Mouse (Mus musculus): ENCODE measurements around the gene Tma7. TPM values are rescaled to one million over a fixed set of nuclear protein-coding genes. Genes with fewer than 3 reads are reported as not detected.

Tma7 gene
- not detected in 2 replicates for polyA plus RNA-seq (2012; ENCODE audit: insufficient read depth, insufficient read length, low replicate concordance, missing spikeins)

DNA sequence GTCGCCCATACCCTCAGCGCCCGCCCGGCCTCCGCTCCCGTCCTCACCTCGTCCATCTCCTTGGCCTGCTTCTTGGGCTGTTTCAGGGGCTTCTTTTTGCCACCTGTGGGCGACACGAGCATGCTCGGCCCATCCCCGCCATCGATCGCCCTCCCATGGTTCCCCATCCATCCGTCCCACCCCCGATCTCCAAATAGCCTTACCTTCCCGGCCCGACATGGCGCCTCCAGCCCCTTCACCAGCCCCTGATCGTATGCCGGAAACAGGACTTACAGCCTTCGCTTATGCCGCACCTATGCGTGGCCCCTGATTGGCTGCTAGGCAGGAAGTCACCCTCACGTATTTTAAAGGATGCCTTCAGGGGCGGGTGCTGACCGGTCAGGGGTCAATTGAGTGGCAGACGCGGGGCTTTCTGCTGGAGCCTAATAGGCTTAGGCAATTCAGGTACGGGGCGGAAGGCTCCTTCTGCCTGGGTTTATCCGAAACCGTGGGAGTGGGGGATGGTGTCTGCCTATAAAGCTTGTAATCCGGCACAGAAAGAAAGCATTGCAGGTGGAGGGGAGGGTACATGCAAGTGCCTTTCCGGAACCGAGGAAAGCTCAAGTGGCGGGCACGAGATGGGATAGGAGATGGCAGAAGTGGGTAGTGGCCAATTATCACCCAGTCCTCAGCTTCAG lies at the start of gene Tma7, which contains the start of gene Ccdc51:
Tma7 (minus strand) TSS at position 464 of the 677 bp plus-strand sequence.
Ccdc51 (plus strand) TSS at position 370 of the 677 bp plus-strand sequence.
- Histone ChIP-seq H3K4me3 (ENCODE audit: insufficient read depth, low read depth, low read length) (peak within 1 kb of the TSS; percentile 90), H3K27ac (ENCODE audit: insufficient read depth, low read depth, low read length) (peak within 1 kb of the TSS; percentile 38), H3K4me1 (ENCODE audit: control insufficient read depth, insufficient read depth, low read length) (peaks cover 3% of the 10 kb centered on the region)
- under 1% methylated on average over 37 of the region's 37 CpGs for WGBS
- TF ChIP-seq CTCF (IDR thresholded peaks at IDR 0.05; ENCODE audit: insufficient read depth, low read depth, low read length) = no peak
- peak; percentile 39 for TF ChIP-seq POLR2A (IDR thresholded peaks at IDR 0.05; ENCODE audit: insufficient read depth, low read depth, low read length)

GRCm38 (mm10) chr9:109130076-109130475 lies 47.7 kb upstream of the Tma7 start:
- TF ChIP-seq POLR2A (IDR thresholded peaks at IDR 0.05; ENCODE audit: insufficient read depth, low read depth, low read length) (no peak), CTCF (IDR thresholded peaks at IDR 0.05; ENCODE audit: insufficient read depth, low read depth, low read length) (no peak)
- Histone ChIP-seq H3K27ac (ENCODE audit: insufficient read depth, low read depth, low read length) (no peak overlapping the region), H3K4me1 (ENCODE audit: control insufficient read depth, insufficient read depth, low read length) (no peaks in the 10 kb centered on the region), H3K4me3 (ENCODE audit: insufficient read depth, low read depth, low read length) (no peak overlapping the region)
- 81% methylated on average over 5 of the region's 5 CpGs for WGBS

- no peaks in the 10 kb centered on the region for H3K4me1 ChIP-seq (ENCODE audit: control insufficient read depth, insufficient read depth, low read length)
- no peak overlapping the region for H3K27ac ChIP-seq (ENCODE audit: insufficient read depth, low read depth, low read length)
- TF ChIP-seq POLR2A (IDR thresholded peaks at IDR 0.05; ENCODE audit: insufficient read depth, low read depth, low read length) (no peak), CTCF (IDR thresholded peaks at IDR 0.05; ENCODE audit: insufficient read depth, low read depth, low read length) (no peak)
- no peak overlapping the region for H3K4me3 ChIP-seq (ENCODE audit: insufficient read depth, low read depth, low read length)
- 56% methylated on average over 3 of the region's 3 CpGs for WGBS
Observed at GRCm38 (mm10) chr9:109128211-109128610, 45.8 kb upstream of the Tma7 start.

DNA sequence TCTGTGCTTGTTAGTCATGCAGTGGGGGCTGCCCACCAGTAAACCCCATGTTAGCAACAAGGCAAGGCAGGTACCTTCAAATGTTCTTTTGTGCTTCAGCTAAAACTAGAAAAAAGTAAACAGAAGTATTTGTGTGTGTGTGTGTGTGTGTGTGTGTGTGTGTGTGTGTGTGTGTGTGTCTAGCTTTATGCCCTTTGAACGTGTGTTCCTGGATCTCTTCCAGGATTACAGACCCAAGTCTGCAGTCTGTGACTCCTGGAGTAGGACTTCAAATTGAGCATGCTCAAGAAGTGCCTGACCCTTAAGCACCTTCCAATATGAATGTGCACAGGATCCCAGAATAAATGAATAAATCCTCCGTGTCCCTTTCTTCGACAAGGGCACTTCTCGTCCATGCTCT lies 44.7 kb upstream of the Tma7 start:
- H3K4me3 ChIP-seq (ENCODE audit: insufficient read depth, low read depth, low read length) = no peak overlapping the region
- WGBS = 74% methylated on average over 4 of the region's 4 CpGs
- no peak overlapping the region for H3K27ac ChIP-seq (ENCODE audit: insufficient read depth, low read depth, low read length)
- no peaks in the 10 kb centered on the region for H3K4me1 ChIP-seq (ENCODE audit: control insufficient read depth, insufficient read depth, low read length)
- TF ChIP-seq CTCF (IDR thresholded peaks at IDR 0.05; ENCODE audit: insufficient read depth, low read depth, low read length) (no peak), POLR2A (IDR thresholded peaks at IDR 0.05; ENCODE audit: insufficient read depth, low read depth, low read length) (no peak)

DNA sequence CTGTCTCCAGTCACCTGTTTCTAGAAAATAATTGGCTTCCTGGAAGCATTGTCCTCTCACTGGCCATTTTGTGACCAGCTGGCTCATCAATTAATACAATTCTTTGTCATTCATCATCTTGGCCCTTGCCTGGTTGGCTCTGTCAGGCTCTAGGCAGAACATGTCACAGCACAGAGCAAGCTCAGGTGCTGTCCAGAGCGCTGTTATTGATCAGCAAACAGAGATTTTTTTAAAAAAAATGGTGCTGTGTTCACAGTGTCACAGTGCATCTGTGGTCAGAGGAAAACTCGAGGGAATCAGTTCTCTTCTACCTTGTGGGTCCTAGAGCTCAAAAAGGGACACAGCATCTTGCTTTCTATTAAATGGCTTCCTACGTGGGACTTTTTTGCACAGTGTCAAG lies 43.1 kb upstream of the Tma7 start:
- 69% methylated on average over 3 of the region's 3 CpGs for WGBS
- Histone ChIP-seq H3K27ac (ENCODE audit: insufficient read depth, low read depth, low read length) (no peak overlapping the region), H3K4me3 (ENCODE audit: insufficient read depth, low read depth, low read length) (no peak overlapping the region), H3K4me1 (ENCODE audit: control insufficient read depth, insufficient read depth, low read length) (no peaks in the 10 kb centered on the region)
- no peak for TF ChIP-seq POLR2A (IDR thresholded peaks at IDR 0.05; ENCODE audit: insufficient read depth, low read depth, low read length)

DNA sequence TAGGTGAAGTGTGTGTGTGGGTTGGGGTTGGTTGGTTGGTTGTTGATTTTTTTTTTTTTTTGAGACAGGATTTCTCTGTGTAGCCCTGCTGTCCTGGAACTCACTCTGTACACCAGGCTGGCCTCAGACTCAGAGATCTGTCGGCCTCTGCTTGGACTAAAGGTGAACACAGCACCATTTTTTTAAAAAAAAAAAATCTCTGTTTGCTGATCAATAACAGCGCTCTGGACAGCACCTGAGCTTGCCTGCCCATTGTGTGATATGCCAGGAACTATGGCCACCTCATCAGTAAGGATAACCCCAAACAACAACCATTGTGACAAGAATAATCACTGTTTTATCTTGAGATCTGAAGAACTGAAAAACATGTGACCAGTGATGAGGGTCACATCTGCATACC lies 42.7 kb upstream of the Tma7 start:
- no peak for TF ChIP-seq POLR2A (IDR thresholded peaks at IDR 0.05; ENCODE audit: insufficient read depth, low read depth, low read length)
- no peak for TF ChIP-seq CTCF (IDR thresholded peaks at IDR 0.05; ENCODE audit: insufficient read depth, low read depth, low read length)
- Histone ChIP-seq H3K27ac (ENCODE audit: insufficient read depth, low read depth, low read length) (no peak overlapping the region), H3K4me3 (ENCODE audit: insufficient read depth, low read depth, low read length) (no peak overlapping the region), H3K4me1 (ENCODE audit: control insufficient read depth, insufficient read depth, low read length) (no peaks in the 10 kb centered on the region)
- WGBS = 90% methylated on average over 2 of the region's 2 CpGs

GRCm38 (mm10) chr9:109124164-109124563 lies 41.8 kb upstream of the Tma7 start:
- 86% methylated on average over 3 of the region's 3 CpGs for WGBS
- H3K27ac ChIP-seq (ENCODE audit: insufficient read depth, low read depth, low read length) = no peak overlapping the region
- no peaks in the 10 kb centered on the region for H3K4me1 ChIP-seq (ENCODE audit: control insufficient read depth, insufficient read depth, low read length)
- no peak for TF ChIP-seq POLR2A (IDR thresholded peaks at IDR 0.05; ENCODE audit: insufficient read depth, low read depth, low read length)
- no peak for TF ChIP-seq CTCF (IDR thresholded peaks at IDR 0.05; ENCODE audit: insufficient read depth, low read depth, low read length)
- H3K4me3 ChIP-seq (ENCODE audit: insufficient read depth, low read depth, low read length) = no peak overlapping the region

DNA sequence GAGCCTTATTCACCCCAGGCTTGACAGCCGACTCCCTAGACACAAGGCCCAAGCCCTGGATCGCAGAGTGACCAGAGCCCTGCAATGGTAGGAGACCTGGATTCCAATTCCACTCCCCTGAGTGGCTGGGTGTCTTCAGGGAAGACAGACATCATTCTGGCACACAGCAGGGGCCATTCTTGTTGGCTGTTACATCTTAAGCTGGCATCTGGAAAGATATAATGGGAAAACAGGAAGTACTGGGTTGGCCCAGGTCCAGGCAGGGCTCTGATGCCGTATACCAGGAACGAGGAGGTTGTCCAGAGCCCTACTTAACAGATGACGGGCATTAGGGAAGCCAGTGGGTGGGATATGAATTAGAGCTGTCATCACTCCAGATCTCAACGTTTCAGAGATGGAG lies 40.9 kb upstream of the Tma7 start:
- H3K4me3 ChIP-seq (ENCODE audit: insufficient read depth, low read depth, low read length) = no peak overlapping the region
- WGBS = 31% methylated on average over 6 of the region's 6 CpGs
- TF ChIP-seq POLR2A (IDR thresholded peaks at IDR 0.05; ENCODE audit: insufficient read depth, low read depth, low read length) = no peak
- no peak for TF ChIP-seq CTCF (IDR thresholded peaks at IDR 0.05; ENCODE audit: insufficient read depth, low read depth, low read length)
- H3K4me1 ChIP-seq (ENCODE audit: control insufficient read depth, insufficient read depth, low read length) = no peaks in the 10 kb centered on the region
- H3K27ac ChIP-seq (ENCODE audit: insufficient read depth, low read depth, low read length) = no peak overlapping the region

- Histone ChIP-seq H3K27ac (ENCODE audit: insufficient read depth, low read depth, low read length) (no peak overlapping the region), H3K4me3 (ENCODE audit: insufficient read depth, low read depth, low read length) (no peak overlapping the region), H3K4me1 (ENCODE audit: control insufficient read depth, insufficient read depth, low read length) (no peaks in the 10 kb centered on the region)
- TF ChIP-seq CTCF (IDR thresholded peaks at IDR 0.05; ENCODE audit: insufficient read depth, low read depth, low read length) (no peak), POLR2A (IDR thresholded peaks at IDR 0.05; ENCODE audit: insufficient read depth, low read depth, low read length) (no peak)
- 43% methylated on average over 2 of the region's 2 CpGs for WGBS
Observed at GRCm38 (mm10) chr9:109122553-109123085, 40.2 kb upstream of the Tma7 start.
